Comparison of ENCODE assay signal across 13 mouse cellular contexts in the genomic region with DNA sequence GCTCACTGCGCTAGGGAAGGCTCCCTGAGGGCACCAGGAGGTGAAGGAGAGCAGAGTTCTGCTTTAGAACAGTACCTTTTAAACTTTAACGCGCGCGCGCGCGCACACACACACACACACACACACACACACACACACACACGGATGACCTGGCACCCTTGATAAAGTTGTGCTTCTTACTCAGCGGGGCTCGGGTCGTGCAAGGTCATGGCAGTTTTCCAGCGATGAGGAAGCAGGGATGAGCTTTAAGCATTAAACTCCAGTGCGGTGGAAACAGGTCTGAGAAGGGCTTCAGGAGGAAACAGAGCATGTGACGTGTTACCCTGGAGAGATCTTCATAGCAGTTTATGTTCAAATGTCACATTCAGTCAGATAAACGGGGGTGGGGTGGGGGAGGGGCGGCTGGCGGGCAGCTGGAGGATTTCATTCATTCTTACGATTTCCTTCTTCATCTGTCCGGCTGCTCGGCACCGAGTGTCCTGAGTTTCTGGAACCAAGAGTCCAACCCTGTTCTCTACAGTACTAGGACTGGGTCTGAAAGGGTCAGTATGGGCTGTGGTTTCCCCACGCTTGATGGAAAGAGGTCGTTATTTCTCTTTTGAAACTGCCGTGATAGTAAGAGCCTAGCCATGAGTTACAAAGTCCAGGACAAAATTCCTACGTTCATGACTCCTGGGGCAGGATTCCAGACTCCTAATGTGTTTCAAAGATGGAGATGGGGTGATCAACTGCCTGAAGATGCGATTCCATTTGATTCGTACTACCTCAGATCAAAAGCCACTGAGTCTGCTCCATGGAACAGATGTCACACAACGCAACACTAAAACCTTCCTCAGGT. TPM values are rescaled to one million over a fixed set of nuclear protein-coding genes. Genes with fewer than 3 reads are reported as not detected.
DNase-seq lines count a peak whose midpoint lies in the region; ATAC-seq lines count a peak whose summit lies in the region.
"Had no signal": no experiment of that assay in that cellular context is flagged by ENCODE, and none has a peak within 500 bp of the region (broad histone marks: within the 10 kb centered on the region; RNA-seq: fewer than 3 reads in every experiment).

No protein-coding gene starts in this region.

- no peaks in the 10 kb centered on the region for H3K36me3 ChIP-seq in lung, embryonic 15.5 days
- H3K36me3 ChIP-seq: hindbrain, embryonic 13.5 days; limb, embryonic 13.5 days had no signal

- H3K4me3 ChIP-seq in lung, embryonic 15.5 days = no peak overlapping the region
- H3K4me3 ChIP-seq: hindbrain, embryonic 13.5 days; limb, embryonic 13.5 days had no signal

- WGBS in lung, embryonic 15.5 days = 49% methylated on average over 29 of the region's 29 CpGs

- H3K27ac ChIP-seq in lung, embryonic 15.5 days = no peak overlapping the region
- H3K27ac ChIP-seq: hindbrain, embryonic 13.5 days; limb, embryonic 13.5 days; macrophage had no signal

- H3K9me3 ChIP-seq in lung, embryonic 15.5 days = no peaks in the 10 kb centered on the region
- H3K9me3 ChIP-seq: hindbrain, embryonic 13.5 days; limb, embryonic 13.5 days had no signal

- H3K9ac ChIP-seq in lung, embryonic 15.5 days = no peak overlapping the region
- H3K9ac ChIP-seq: hindbrain, embryonic 13.5 days; limb, embryonic 13.5 days had no signal

- peak overlapping the region; percentile 7; the same call in 1 of the 2 replicates for H3K4me2 ChIP-seq in lung, embryonic 15.5 days
- H3K4me2 ChIP-seq: hindbrain, embryonic 13.5 days; limb, embryonic 13.5 days had no signal

- H3K4me1 ChIP-seq in lung, embryonic 15.5 days = peaks cover 4% of the 10 kb centered on the region; the same call in 1 of the 2 replicates
- H3K4me1 ChIP-seq: limb, embryonic 13.5 days had no signal

- H3K27me3 ChIP-seq in lung, embryonic 15.5 days = no peaks in the 10 kb centered on the region
- H3K27me3 ChIP-seq: hindbrain, embryonic 13.5 days; limb, embryonic 13.5 days had no signal

- peak; percentile 12 for DNase-seq in embryo, embryonic 10.5 days (ENCODE audit: low spot score)
- DNase-seq in embryo, embryonic 10 days (ENCODE audit: low spot score) = no peak
- DNase-seq in lung, postnatal 4 days = no peak
- DNase-seq in adrenal gland, postnatal 25 days = peak; percentile 75
- peak; percentile 87 to 92 for DNase-seq in kidney, postnatal 25 days
- no peak for DNase-seq in MN1 (ENCODE audit: low spot score)
- DNase-seq in cerebellum, postnatal 25 days = no peak
- DNase-seq: cerebellum, adult 18-20 months; gastrocnemius, postnatal 36 days had no signal

- ATAC-seq in lung, embryonic 15.5 days (ENCODE audit: borderline replicate concordance, extremely low read depth, low FRiP score, low TSS enrichment) = no peak

RNA-seq across cellular contexts. Expression of a gene that starts 41.2 kb away (rescaled TPM):
- polyA plus RNA-seq in lung, embryonic 15.5 days (2015; fragmentation: Nextera tagmentation; extraction: Ambion mirVana) = 1.0 and 1.2 TPM in 2 replicates
- total RNA-seq in adrenal gland, postnatal 25 days (2021) = 3.2 and 4.3 TPM in 2 replicates
- total RNA-seq: gastrocnemius, postnatal 36 days had no signal
- polyA plus RNA-seq: macrophage had no signal

Comparison
In these comparisons a context has a peak if more than half of its experiments do, and no peak if none do; other contexts are left out.
1. DNase-seq: peak in embryo, embryonic 10.5 days (single experiment), adrenal gland, postnatal 25 days (single experiment) and kidney, postnatal 25 days (2 of 2); none in embryo, embryonic 10 days (single experiment), lung, postnatal 4 days (0 of 2), MN1 (single experiment) and cerebellum, postnatal 25 days (0 of 2).